Mouse (Mus musculus) brown adipose tissue, adult 24 weeks (tissue): ENCODE measurements around the gene Rapgef1. TPM values are rescaled to one million over a fixed set of nuclear protein-coding genes. Genes with fewer than 3 reads are reported as not detected.

Experiments
- H3K27ac ChIP-seq: fragments of 200-500 bp; replicated peaks from 2 replicates; pipeline ENCODE4 v1.5.1; 2012; ENCODE audit warnings: low read depth, mild to moderate bottlenecking, low read length
- H3K4me1 ChIP-seq: fragments of 200-500 bp; 2 replicates; pipeline ENCODE4 v1.6.1; 2012; ENCODE audit warnings: low read length, mixed read lengths; ENCODE audit not compliant: control insufficient read depth, insufficient read depth, insufficient read length
- H3K4me3 ChIP-seq: fragments of 200-500 bp; 2 replicates; pipeline ENCODE4 v1.5.1; 2012; ENCODE audit warnings: low read depth, mild to moderate bottlenecking, low read length, moderate library complexity; ENCODE audit not compliant: insufficient read depth
- polyA plus RNA-seq: library from polyadenylated mRNA; stranded (reverse); fragments of >200 nt; gene quantifications from 2 replicates; pipeline ENCODE4 v1.2.4, GENCODE M21; 2012; ENCODE audit not compliant: missing spikeins, insufficient read depth, insufficient read length

Rapgef1 gene
- polyA plus RNA-seq, 1 experiment = 19.1 TPM

- no peak overlapping the region for H3K4me3 ChIP-seq
- H3K27ac ChIP-seq = no peak overlapping the region
- peaks cover 68% of the 10 kb centered on the region for H3K4me1 ChIP-seq
These were observed 50.9 kb downstream of the Rapgef1 start for GRCm38 (mm10) chr2:29670231-29670991.

DNA sequence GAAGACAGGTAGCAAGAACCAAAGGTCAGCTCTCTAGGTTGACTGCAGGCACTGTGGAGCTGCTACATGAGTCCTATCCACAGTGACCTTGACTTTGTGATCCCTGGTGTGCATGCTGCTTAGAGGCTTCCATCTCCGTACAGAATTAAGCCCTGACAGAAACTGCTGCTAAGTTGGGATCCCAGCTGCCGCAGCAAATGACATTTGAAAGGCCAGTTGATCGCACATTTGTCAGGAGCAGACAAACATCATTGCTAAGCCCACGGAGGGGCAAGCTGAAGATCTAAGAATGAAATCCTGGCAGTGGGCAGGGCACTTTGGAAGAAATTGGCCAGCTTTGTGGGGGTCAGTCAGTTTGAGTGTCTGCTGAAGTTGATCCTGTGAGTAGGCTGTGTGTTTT lies 51.9 kb downstream of the Rapgef1 start:
- H3K27ac ChIP-seq = no peak overlapping the region
- H3K4me1 ChIP-seq = peaks cover 64% of the 10 kb centered on the region
- H3K4me3 ChIP-seq = no peak overlapping the region

- Histone ChIP-seq H3K27ac (no peak overlapping the region), H3K4me3 (no peak overlapping the region), H3K4me1 (peaks cover 62% of the 10 kb centered on the region)
These were observed 52.3 kb downstream of the Rapgef1 start for GRCm38 (mm10) chr2:29671856-29672255.

- peaks cover 55% of the 10 kb centered on the region for H3K4me1 ChIP-seq
- H3K27ac ChIP-seq = peak overlapping the region; percentile 28; the same call in 1 of the 2 replicates
- H3K4me3 ChIP-seq = no peak overlapping the region
These were observed 53.4 kb downstream of the Rapgef1 start for GRCm38 (mm10) chr2:29672746-29673536.

DNA sequence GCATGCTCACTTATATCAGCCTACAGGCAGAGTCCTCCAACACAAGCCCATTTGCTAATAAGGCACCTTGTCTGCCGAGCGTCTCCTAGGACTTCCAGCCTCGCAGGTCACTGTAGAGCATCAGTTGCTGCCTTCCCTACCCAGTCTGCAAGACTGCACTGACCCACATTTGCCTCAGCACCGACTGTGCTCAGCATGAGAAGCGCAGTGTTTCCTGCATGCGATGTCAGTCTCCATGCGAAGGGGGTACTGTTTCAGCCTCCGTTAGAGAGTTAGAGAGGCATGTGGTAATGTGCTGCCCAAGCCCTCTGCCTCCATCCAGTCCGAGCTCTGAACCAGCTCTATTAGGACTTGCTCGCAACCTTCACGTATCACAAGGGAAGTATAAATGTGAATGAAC lies 54.6 kb downstream of the Rapgef1 start:
- H3K27ac ChIP-seq = no peak overlapping the region
- H3K4me1 ChIP-seq = peaks cover 54% of the 10 kb centered on the region
- no peak overlapping the region for H3K4me3 ChIP-seq

GRCm38 (mm10) chr2:29674545-29674944 lies 55.0 kb downstream of the Rapgef1 start:
- Histone ChIP-seq H3K4me1 (peaks cover 50% of the 10 kb centered on the region), H3K27ac (no peak overlapping the region), H3K4me3 (no peak overlapping the region)

DNA sequence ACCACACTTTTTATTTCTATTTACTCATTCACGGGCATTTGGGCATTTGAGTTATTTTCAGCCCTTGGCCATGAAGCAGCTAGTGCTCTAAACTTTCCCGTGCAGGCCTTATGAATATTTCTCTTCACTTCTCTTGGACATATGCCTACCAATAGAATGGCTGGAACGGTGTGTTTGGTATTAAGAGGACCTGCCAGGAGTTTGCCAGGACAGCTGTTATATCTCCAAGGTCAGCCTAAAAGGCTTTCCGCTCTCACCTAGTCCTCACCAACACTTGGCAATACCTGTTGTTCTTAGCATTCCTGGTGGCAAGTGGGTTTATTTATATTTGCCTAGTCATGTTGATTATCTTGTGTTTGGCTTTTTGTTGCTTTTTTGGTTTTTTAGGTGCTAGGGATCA lies 56.3 kb downstream of the Rapgef1 start:
- Histone ChIP-seq H3K4me3 (no peak overlapping the region), H3K27ac (no peak overlapping the region), H3K4me1 (peaks cover 40% of the 10 kb centered on the region)

- H3K27ac ChIP-seq = peak overlapping the region; percentile 39; the same call in 1 of the 2 replicates
These were observed 57.0 kb downstream of the Rapgef1 start for GRCm38 (mm10) chr2:29676513-29676912.

GRCm38 (mm10) chr2:29677842-29678241 lies 58.3 kb downstream of the Rapgef1 start:
- peak overlapping the region; percentile 51; the same call in 1 of the 2 replicates for H3K27ac ChIP-seq
- H3K4me3 ChIP-seq = no peak overlapping the region
- H3K4me1 ChIP-seq = peaks cover 27% of the 10 kb centered on the region

More at GRCm38 (mm10) chr2:29676513-29676912, 57.0 kb downstream of the Rapgef1 start:
- Histone ChIP-seq H3K4me1 (peaks cover 34% of the 10 kb centered on the region), H3K4me3 (no peak overlapping the region)

DNA sequence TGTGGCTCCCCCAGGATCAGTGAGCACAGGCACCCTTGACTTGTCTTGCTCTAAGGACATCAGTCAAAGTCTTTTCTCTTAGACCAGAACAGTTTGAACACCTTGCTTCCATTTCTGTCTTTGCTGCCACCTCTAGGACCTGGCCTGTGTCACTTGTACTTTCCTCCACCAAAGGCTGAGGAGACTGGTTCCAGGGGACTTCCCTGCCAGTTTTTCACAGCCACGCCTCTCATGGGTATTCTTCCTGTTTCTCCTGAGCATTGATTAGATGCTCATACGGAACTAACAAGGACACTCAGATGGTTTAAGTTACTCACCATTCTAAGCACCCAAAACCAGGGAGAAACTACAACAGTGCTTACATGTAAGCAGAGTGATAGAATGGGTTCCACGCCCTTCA lies 59.0 kb downstream of the Rapgef1 start:
- H3K4me3 ChIP-seq = no peak overlapping the region
- peaks cover 23% of the 10 kb centered on the region for H3K4me1 ChIP-seq
- no peak overlapping the region for H3K27ac ChIP-seq

- H3K27ac ChIP-seq = no peak overlapping the region
- no peak overlapping the region for H3K4me3 ChIP-seq
- peaks cover 16% of the 10 kb centered on the region for H3K4me1 ChIP-seq
These were observed 60.4 kb downstream of the Rapgef1 start for GRCm38 (mm10) chr2:29679710-29680584.

DNA sequence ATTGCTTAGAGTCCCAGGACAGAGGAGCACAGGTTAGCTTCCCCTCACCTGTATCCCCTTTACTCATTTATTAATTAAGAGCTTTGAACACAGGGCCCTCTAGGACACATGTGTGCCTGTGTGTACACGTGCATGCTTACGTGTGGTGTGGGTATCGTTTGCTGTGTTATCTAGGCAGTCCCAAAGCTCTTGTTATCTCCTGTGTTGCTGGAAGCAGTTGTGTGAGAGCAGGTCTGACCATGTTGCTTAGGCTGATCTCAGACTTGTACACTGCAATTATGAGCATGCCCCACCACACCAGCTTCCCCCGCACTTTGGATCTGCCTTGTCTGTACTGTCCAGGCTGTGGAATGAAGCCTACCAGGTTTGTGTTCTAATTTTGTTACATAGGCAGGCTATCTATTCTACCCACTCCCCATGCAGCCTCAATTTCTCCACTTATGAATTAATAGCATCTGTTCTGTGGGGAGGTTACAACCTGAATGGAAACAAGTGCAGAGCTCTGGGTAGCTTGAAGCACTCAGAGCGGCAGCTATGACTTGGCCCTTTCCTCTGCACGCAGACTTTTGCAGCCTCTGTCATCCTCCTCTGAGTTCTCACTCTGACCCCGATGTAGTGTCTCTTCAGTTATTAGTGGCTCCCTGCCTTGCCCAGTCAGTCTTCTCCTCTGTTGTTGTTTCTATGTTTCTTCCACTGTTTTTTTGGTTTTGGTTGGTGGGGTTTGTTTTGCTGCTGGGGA lies 63.9 kb downstream of the Rapgef1 start:
- no peak overlapping the region for H3K27ac ChIP-seq
- no peak overlapping the region for H3K4me3 ChIP-seq
- H3K4me1 ChIP-seq = peaks cover 3% of the 10 kb centered on the region

DNA sequence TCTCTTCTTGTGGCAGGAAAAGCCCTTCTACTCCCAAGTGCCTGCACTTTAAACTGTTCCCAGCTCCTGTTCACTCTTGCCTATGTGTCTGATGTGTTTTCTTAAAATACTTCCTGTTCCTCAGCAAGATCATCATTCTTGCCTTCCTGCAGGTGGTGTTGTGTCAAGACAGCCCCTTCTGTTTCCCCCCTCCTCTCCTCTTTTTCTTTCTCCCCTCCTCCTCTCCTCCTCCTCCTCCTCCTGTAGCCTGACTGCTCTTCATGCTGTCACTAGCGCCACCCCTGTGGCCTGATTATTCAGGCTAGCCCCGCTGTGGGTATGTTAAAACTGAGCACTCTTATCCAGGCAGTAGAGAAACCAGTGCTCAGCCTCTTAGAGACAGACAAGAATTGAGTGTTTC lies 65.0 kb downstream of the Rapgef1 start:
- no peak overlapping the region for H3K4me3 ChIP-seq

DNA sequence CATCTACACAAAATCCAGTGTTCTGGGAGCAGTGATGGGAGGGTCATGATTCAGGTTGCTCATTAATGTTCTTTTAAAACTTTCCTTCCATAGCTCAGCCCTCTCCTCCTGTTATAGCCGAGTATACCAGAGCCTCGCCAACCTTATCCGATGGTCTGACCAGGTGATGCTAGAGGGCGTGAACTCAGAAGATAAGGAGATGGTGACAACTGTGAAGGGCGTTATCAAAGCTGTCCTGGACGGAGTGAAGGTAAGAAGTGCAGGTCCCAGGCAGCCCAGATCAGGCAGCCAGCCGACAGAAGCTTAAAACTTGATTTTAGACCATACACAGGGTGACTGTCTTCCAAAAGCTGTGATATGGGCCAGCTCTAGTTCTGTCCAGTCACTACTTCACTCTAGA lies 69.5 kb downstream of the Rapgef1 start:
- Histone ChIP-seq H3K27ac (no peak overlapping the region), H3K4me1 (no peaks in the 10 kb centered on the region)

More for the DNA sequence above, 65.0 kb downstream of the Rapgef1 start:
- Histone ChIP-seq H3K27ac (no peak overlapping the region), H3K4me1 (no peaks in the 10 kb centered on the region)

More for the DNA sequence above, 69.5 kb downstream of the Rapgef1 start:
- H3K4me3 ChIP-seq = no peak overlapping the region
